Mouse (Mus musculus): ENCODE data around the gene Btd. TPM values are rescaled to one million over a fixed set of nuclear protein-coding genes. Genes with fewer than 3 reads are reported as not detected.

Gene Btd
- polyA plus RNA-seq, 1 experiment = 14.7 TPM

- H3K27me3 ChIP-seq (ENCODE audit: control insufficient read depth, insufficient read depth, insufficient read length) = no peaks in the 10 kb centered on the region
- no peak overlapping the region for H3ac ChIP-seq (ENCODE audit: control insufficient read depth, insufficient read length)
- H3K4me2 ChIP-seq (ENCODE audit: low read depth) = no peak overlapping the region
- H3K4me3 ChIP-seq = no peak overlapping the region
- peaks cover 70% of the 10 kb centered on the region for H3K36me3 ChIP-seq (ENCODE audit: control insufficient read depth, insufficient read depth)
- TF ChIP-seq TCF3 (IDR thresholded peaks at IDR 0.05; ENCODE audit: insufficient read length, low read depth) (no peak), TCF12 (IDR thresholded peaks at IDR 0.05; ENCODE audit: insufficient read depth, poor library complexity, severe bottlenecking) (no peak), POLR2AphosphoS2 (IDR thresholded peaks at IDR 0.05; ENCODE audit: insufficient read length, low read depth) (no peak), MAX (IDR thresholded peaks at IDR 0.05; ENCODE audit: low read depth) (no peak), MYOD1 (IDR thresholded peaks at IDR 0.05; ENCODE audit: control insufficient read depth in 1 of 3, insufficient read length in 2 of 3, low read depth in 2 of 3) (no peak), CEBPB (IDR thresholded peaks at IDR 0.05; ENCODE audit: insufficient read depth, poor library complexity, severe bottlenecking) (no peak), USF1 (IDR thresholded peaks at IDR 0.05; ENCODE audit: low read depth) (no peak), REST (IDR thresholded peaks at IDR 0.05; ENCODE audit: insufficient read depth, insufficient read length) (no peak), E2F4 (IDR thresholded peaks at IDR 0.05; ENCODE audit: insufficient read depth) (no peak), MYOG (IDR thresholded peaks at IDR 0.05; ENCODE audit: control insufficient read depth in 1 of 3, insufficient read depth in 1 of 3, insufficient read length in 2 of 3, low read depth in 2 of 3) (no peak), SRF (IDR thresholded peaks at IDR 0.05; ENCODE audit: control insufficient read depth, insufficient read length, low read depth) (no peak), POLR2A (IDR thresholded peaks at IDR 0.05; ENCODE audit: insufficient read length, low read depth) (no peak)
- no peaks in the 10 kb centered on the region for H3K79me2 ChIP-seq (ENCODE audit: control insufficient read depth, insufficient read depth)
These were observed 76.5 kb downstream of the Btd start for GRCm38 (mm10) chr14:31717360-31717759.

Other genes starting within 250 kb of the Btd start
- gene Sh3bp5, start 204.9 kb upstream of the Btd start, polyA plus RNA-seq (2012; fragmentation: generic; extraction: Trizol) = 29.5 TPM
- 18.4 TPM for gene Eaf1, start 146.6 kb upstream of the Btd start, polyA plus RNA-seq (2012; fragmentation: generic; extraction: Trizol)
- gene Mettl6, start 146.0 kb upstream of the Btd start, polyA plus RNA-seq (2012; fragmentation: generic; extraction: Trizol) = 15.1 TPM
- gene Colq, start 49.7 kb upstream of the Btd start, polyA plus RNA-seq (2012; fragmentation: generic; extraction: Trizol) = 3.0 TPM
- gene Gm49387, start 150 bp upstream of the Btd start, polyA plus RNA-seq (2012; fragmentation: generic; extraction: Trizol) = not detected
- 6.0 TPM for gene Hacl1, start 258 bp downstream of the Btd start, polyA plus RNA-seq (2012; fragmentation: generic; extraction: Trizol)
- gene Ankrd28, start 189.6 kb downstream of the Btd start, polyA plus RNA-seq (2012; fragmentation: generic; extraction: Trizol) = 6.5 TPM

Measured in myocyte (in vitro differentiated cells).